Mouse (Mus musculus) MEL (cell line): ENCODE data around the gene Fam76a. TPM values are rescaled to one million over a fixed set of nuclear protein-coding genes. Genes with fewer than 3 reads are reported as not detected.

Source experiments
- DNase-seq: peaks from one replicate; pipeline ENCODE4 v3.0.0; 2011; ENCODE audit warnings: low read depth, low spot score
- H3K27ac ChIP-seq: 2 replicates; pipeline ENCODE4 v1.5.1; 2012; ENCODE audit warnings: low read depth, mild to moderate bottlenecking, control low read depth, low read length, moderate library complexity; ENCODE audit not compliant: control insufficient read depth
- H3K27me3 ChIP-seq, 2 experiments: fragments of 150-350 bp in 1 of 2; sonication (generic) in 1 of 2; 2 replicates each; pipeline ENCODE4 v1.6.1; 2012; ENCODE audit warnings: low read length in 2 of 2, mild to moderate bottlenecking in 2 of 2, improper control_type of control experiment in 1 of 2, moderate library complexity in 1 of 2; ENCODE audit not compliant: insufficient read depth in 2 of 2, control insufficient read depth in 1 of 2
- H3K36me3 ChIP-seq, 2 experiments: 2 replicates each; pipeline ENCODE4 v1.6.1; 2012 to 2014; ENCODE audit warnings: low read length in 2 of 2, improper control_type of control experiment in 1 of 2, inconsistent platforms in 1 of 2, mild to moderate bottlenecking in 1 of 2; ENCODE audit not compliant: insufficient read depth in 2 of 2, control insufficient read depth in 1 of 2
- H3K4me1 ChIP-seq, 2 experiments: fragments of 150-350 bp in 1 of 2; sonication (generic) in 1 of 2; 2 replicates each; pipeline ENCODE4 v1.6.1; 2012; ENCODE audit warnings: low read length in 2 of 2, improper control_type of control experiment in 1 of 2, mild to moderate bottlenecking in 1 of 2; ENCODE audit not compliant: insufficient read depth in 2 of 2, control insufficient read depth in 1 of 2
- H3K4me3 ChIP-seq, 2 experiments: fragments of 150-350 bp in 1 of 2; sonication (generic) in 1 of 2; 2 replicates each; pipeline ENCODE4 v1.5.1; 2012; ENCODE audit warnings: low read depth in 2 of 2, low read length in 2 of 2, mild to moderate bottlenecking in 2 of 2, moderate library complexity in 2 of 2, control low read depth in 1 of 2, improper control_type of control experiment in 1 of 2; ENCODE audit not compliant: control insufficient read depth in 1 of 2, insufficient read depth in 1 of 2
- H3K79me2 ChIP-seq: 2 replicates; pipeline ENCODE4 v1.6.1; 2012; ENCODE audit warnings: mild to moderate bottlenecking, low read length, moderate library complexity; ENCODE audit not compliant: control insufficient read depth, poor library complexity, insufficient read depth
- H3K9ac ChIP-seq: 2 replicates; pipeline ENCODE4 v1.6.1; 2012; ENCODE audit warnings: low read depth, mild to moderate bottlenecking, control low read depth, low read length, moderate library complexity; ENCODE audit not compliant: control insufficient read depth, poor library complexity, severe bottlenecking
- H3K9me3 ChIP-seq: fragments of 150-350 bp; sonication (generic); replicated peaks from 2 replicates; pipeline ENCODE4 v1.6.1; 2012; ENCODE audit warnings: mild to moderate bottlenecking, low read length, improper control_type of control experiment, moderate library complexity; ENCODE audit not compliant: insufficient read depth
- CHD1 ChIP-seq: IDR thresholded peaks from 2 replicates; pipeline ENCODE4 v1.6.1; 2012; ENCODE audit warnings: low read depth, mild to moderate bottlenecking, inconsistent platforms, low read length, improper control_type of control experiment
- CTCF ChIP-seq, 3 experiments: IDR thresholded peaks in 2 of 3; conservative IDR thresholded peaks in 1 of 3; 2 replicates each; pipeline ENCODE4 v1.5.1; 2011 to 2012; ENCODE audit warnings: low read length in 3 of 3, low read depth in 2 of 3, mild to moderate bottlenecking in 2 of 3, improper control_type of control experiment in 1 of 3, inconsistent platforms in 1 of 3, mixed read lengths in 1 of 3, moderate library complexity in 1 of 3; ENCODE audit not compliant: control insufficient read depth in 1 of 3, insufficient read depth in 1 of 3, poor library complexity in 1 of 3, severe bottlenecking in 1 of 3
- E2F4 ChIP-seq: IDR thresholded peaks from 2 replicates; pipeline ENCODE4 v1.6.1; 2011; ENCODE audit warnings: low read depth, low read length, improper control_type of control experiment, borderline replicate concordance
- ELF1 ChIP-seq: IDR thresholded peaks from 2 replicates; pipeline ENCODE4 v1.6.1; 2014; ENCODE audit warnings: low read depth, mild to moderate bottlenecking, inconsistent platforms, low read length, improper control_type of control experiment, moderate library complexity
- EP300 ChIP-seq, 2 experiments: IDR thresholded peaks; 2 replicates each; pipeline ENCODE4 v1.6.1; 2011; ENCODE audit warnings: improper control_type of control experiment in 2 of 2, low read length in 2 of 2, low read depth in 1 of 2, mild to moderate bottlenecking in 1 of 2
- ETS1 ChIP-seq: IDR thresholded peaks from 2 replicates; pipeline ENCODE4 v1.6.1; 2012; ENCODE audit warnings: low read depth, mild to moderate bottlenecking, inconsistent platforms, low read length, improper control_type of control experiment, moderate library complexity
- HCFC1 ChIP-seq: IDR thresholded peaks from 2 replicates; pipeline ENCODE4 v1.6.1; 2012; ENCODE audit warnings: low read depth, mild to moderate bottlenecking, inconsistent platforms, low read length, improper control_type of control experiment, moderate library complexity
- MAFK ChIP-seq: IDR thresholded peaks from 2 replicates; pipeline ENCODE4 v1.6.1; 2011; ENCODE audit warnings: low read depth, mild to moderate bottlenecking, low read length, improper control_type of control experiment, borderline replicate concordance
- MAX ChIP-seq: IDR thresholded peaks from 2 replicates; pipeline ENCODE4 v1.6.1; 2011; ENCODE audit warnings: low read length, improper control_type of control experiment
- MAZ ChIP-seq: IDR thresholded peaks from 2 replicates; pipeline ENCODE4 v1.6.1; 2012; ENCODE audit warnings: low read depth, mild to moderate bottlenecking, inconsistent platforms, low read length, improper control_type of control experiment
- MYB ChIP-seq: IDR thresholded peaks from 2 replicates; pipeline ENCODE4 v1.6.1; 2011; ENCODE audit warnings: mild to moderate bottlenecking, low read depth, low read length, improper control_type of control experiment
- NELFE ChIP-seq: IDR thresholded peaks from 2 replicates; pipeline ENCODE4 v1.6.1; 2011; ENCODE audit warnings: low read depth, low read length, improper control_type of control experiment
- NRF1 ChIP-seq: IDR thresholded peaks from 2 replicates; pipeline ENCODE4 v1.6.1; 2014; ENCODE audit warnings: low read depth, mild to moderate bottlenecking, inconsistent platforms, low read length, improper control_type of control experiment, moderate library complexity; ENCODE audit not compliant: poor library complexity, insufficient read depth, severe bottlenecking
- POLR2AphosphoS2 ChIP-seq: IDR thresholded peaks from 2 replicates; pipeline ENCODE4 v1.6.1; 2011; ENCODE audit warnings: low read length, improper control_type of control experiment
- POLR2AphosphoS5 ChIP-seq: IDR thresholded peaks from 2 replicates; pipeline ENCODE4 v1.6.1; 2012; ENCODE audit warnings: low read depth, borderline replicate concordance, mild to moderate bottlenecking, inconsistent platforms, low read length, moderate library complexity, mixed read lengths
- TBP ChIP-seq: IDR thresholded peaks from 2 replicates; pipeline ENCODE4 v1.8.0; 2011; ENCODE audit warnings: low read depth, low read length, improper control_type of control experiment
- ZMIZ1 ChIP-seq: IDR thresholded peaks from 2 replicates; pipeline ENCODE4 v1.6.1; 2012; ENCODE audit warnings: low read depth, mild to moderate bottlenecking, inconsistent platforms, low read length, improper control_type of control experiment, moderate library complexity
- polyA plus RNA-seq, 2 experiments: library from polyadenylated mRNA; stranded (reverse) in 1 of 2; unstranded in 1 of 2; fragments of >175 nt in 1 of 2; fragments of >200 nt in 1 of 2; gene quantifications; 2 replicates each; pipeline versions ENCODE4 v1.2.1 to v1.2.4; 2012; ENCODE audit warnings: low replicate concordance in 2 of 2, low read depth in 1 of 2; ENCODE audit not compliant: insufficient read length in 2 of 2, insufficient read depth in 1 of 2, missing spikeins in 1 of 2
- total RNA-seq: library from RNA; depleted of rRNA; stranded (reverse); fragments of 300-350 nt; gene quantifications from 2 replicates; pipeline ENCODE4 v1.2.3, GENCODE M21; 2012

Fam76a gene
- total and polyA plus RNA-seq, 3 experiments, result 8.4 to 15.4 TPM; not detected in 1

DNA sequence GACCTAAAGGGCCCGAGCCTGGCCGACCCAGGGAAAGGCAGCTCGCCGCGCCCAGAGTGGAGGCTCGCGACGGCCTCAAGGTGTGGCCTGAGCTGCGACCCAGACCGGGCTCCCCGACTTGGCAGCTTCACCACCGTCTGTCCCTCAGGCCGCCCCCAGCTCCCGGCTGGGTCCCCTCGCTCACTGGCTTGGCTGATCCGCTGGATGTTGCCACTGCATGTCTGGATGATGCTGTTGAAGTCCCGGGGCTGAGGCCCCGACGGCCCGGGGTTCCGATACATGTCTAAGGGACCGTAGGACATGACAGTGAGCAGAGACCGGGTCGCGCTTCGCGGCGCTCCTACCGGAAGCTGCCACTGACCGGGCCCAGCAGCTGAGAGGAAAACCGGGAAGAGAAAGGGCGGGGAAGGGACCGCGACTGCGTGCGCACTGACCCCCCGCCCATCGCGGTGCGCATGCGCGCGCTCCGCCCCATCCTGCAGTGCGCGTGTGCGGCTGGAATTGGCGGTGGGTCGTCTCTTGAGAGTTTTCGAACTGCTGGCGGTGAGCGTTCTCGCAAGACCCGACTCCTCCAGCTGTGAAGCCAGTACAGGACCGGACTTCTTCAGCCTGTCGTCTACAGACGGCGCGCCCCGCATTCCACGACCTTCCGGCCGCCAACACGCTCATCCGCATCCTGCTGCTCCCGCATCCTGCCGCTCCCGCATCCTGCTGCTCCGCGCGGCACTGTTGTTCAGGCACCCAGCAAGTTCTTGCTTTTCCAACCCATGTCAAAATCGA lies 38.1 kb downstream of the Fam76a start, which contains the start of gene Stx12 (continued):
- TF ChIP-seq ZMIZ1 (peak; percentile 72; the same call in 1 of the 2 replicates), MAFK (no peak), CTCF (IDR thresholded peaks at IDR 0.05 in 2 of 3, conservative IDR thresholded peaks at IDR 0.05 in 1 of 3; ENCODE audit: control insufficient read depth in 1 of 3, insufficient read depth in 1 of 3, low read depth in 2 of 3, low read length in 3 of 3, poor library complexity in 1 of 3, severe bottlenecking in 1 of 3) (0 out of 6 replicates have a peak, but pooled peaks of 1 of the 3 experiments have one; percentile 0), E2F4 (no peak), POLR2AphosphoS2 (peak; percentile 84; the same call in 1 of the 2 replicates), MAZ (peak; percentile 25; the same call in 1 of the 2 replicates), TBP (peak; percentile 74)
- TF ChIP-seq, all 39 proteins: peak for 19

DNA sequence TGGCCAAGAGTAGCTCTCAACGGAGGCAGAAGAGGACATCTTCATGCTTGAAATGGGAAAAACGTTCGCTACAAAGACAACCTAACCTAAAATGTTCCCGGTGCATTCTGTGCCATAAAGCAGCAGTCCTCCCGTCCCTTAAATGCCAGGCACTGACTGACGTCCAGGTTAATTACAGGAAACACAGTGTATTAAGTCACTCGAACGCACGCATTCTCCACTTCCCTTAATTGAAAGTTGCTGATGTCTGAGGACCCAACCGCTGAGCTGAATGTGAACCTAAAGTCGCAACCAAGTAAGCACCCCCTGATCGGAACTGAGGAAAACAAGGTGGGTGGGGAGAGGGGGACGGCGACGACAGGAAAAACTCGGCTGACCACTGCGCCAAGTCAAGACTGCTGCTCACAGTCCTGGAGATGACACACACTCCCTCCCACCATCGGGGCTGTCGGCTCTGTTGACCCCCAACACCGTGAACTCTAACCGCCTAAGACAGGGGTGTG lies 38.7 kb downstream of the Fam76a start:
- DNase-seq, result peak; percentile 84
- Histone ChIP-seq H3K9ac (peak overlapping the region; percentile 82), H3K4me3 (peak overlapping the region; percentile 83 to 100)
- TF ChIP-seq CHD1 (peak; percentile 77; the same call in 1 of the 2 replicates), ETS1 (peak; percentile 25; the same call in 1 of the 2 replicates), TBP (0 out of 2 replicates have a peak, but pooled peaks have one; percentile 24), EP300 (IDR thresholded peaks at IDR 0.05; ENCODE audit: low read depth in 1 of 2, low read length in 2 of 2) (0 out of 4 replicates have a peak, but pooled peaks of 1 of the 2 experiments have one; percentile 4), MAZ (no peak), POLR2AphosphoS5 (no peak), NRF1 (0 out of 2 replicates have a peak, but pooled peaks have one; percentile 12)
- TF ChIP-seq, all 39 proteins: peak for 5
- H3K4me1 ChIP-seq, result peaks cover 5 to 12% of the 10 kb centered on the region in 2 experiments; a peak in 3 of 4 replicates
- no peaks in the 10 kb centered on the region for H3K27me3 ChIP-seq
- H3K36me3 ChIP-seq, result peaks cover 3 to 14% of the 10 kb centered on the region in 2 experiments; a peak in 3 of 4 replicates
- no peaks in the 10 kb centered on the region for H3K9me3 ChIP-seq
- peaks cover 35% of the 10 kb centered on the region for H3K79me2 ChIP-seq
- H3K27ac ChIP-seq, result peak overlapping the region; percentile 72

DNA sequence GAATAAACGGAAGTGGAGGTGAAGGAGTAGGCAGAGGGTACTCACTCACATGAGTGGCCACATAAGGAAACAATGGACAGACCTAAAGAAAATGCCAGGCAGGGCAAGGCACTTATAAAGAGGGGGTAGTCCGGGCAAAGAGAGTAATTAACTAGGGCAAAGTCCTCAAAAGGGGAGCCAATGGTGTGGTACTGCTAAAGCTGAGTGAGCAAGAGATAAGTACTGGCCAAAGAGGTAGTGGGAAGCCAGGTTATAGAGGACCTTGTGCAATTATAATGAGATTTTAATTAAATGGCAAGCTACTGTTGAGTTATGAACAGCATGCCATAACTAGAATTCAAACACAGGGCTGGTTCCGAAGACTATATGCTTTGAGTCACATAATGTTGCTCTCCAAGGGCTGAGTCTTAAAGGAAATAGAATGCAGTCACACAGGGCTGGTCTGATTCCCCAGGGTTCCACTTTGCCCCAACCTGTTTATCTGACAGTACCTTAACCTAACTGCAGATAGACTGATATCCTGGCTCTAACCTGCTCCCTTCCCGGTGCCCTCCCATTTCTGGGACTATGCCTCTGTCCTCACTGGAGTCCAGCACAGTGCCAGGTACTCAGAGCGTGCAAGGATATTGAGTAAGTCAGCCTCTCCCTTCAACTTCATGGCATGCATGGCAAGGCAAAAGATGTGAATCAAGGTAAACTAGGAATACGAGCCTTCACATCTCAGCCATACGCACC lies 47.8 kb downstream of the Fam76a start:
- no peak for TF ChIP-seq POLR2AphosphoS5
- no peak for TF ChIP-seq HCFC1
- no peak for TF ChIP-seq MAFK
- no peak for TF ChIP-seq NELFE
- TF ChIP-seq ETS1, result no peak
- no peak for TF ChIP-seq POLR2AphosphoS2
- TF ChIP-seq ELF1, result no peak
- TF ChIP-seq MYB, result no peak
- no peak for TF ChIP-seq MAX
- DNase-seq, result no peak
- no peak overlapping the region for H3K4me3 ChIP-seq
- H3K36me3 ChIP-seq, result peaks cover 5 to 13% of the 10 kb centered on the region in 2 experiments
- no peaks in the 10 kb centered on the region for H3K9me3 ChIP-seq
- no peak overlapping the region for H3K9ac ChIP-seq
- peaks cover 17% of the 10 kb centered on the region for H3K79me2 ChIP-seq
- no peak overlapping the region for H3K27ac ChIP-seq
- peaks cover 11 to 18% of the 10 kb centered on the region in 2 experiments; a peak in 3 of 4 replicates for H3K4me1 ChIP-seq
- H3K27me3 ChIP-seq, result no peaks in the 10 kb centered on the region
